Mouse (Mus musculus): ENCODE measurements around the gene Mchr1. TPM values are rescaled to one million over a fixed set of nuclear protein-coding genes. Genes with fewer than 3 reads are reported as not detected.

The Mchr1 gene
- polyA plus RNA-seq, 1 experiment = 0.18 TPM

DNA sequence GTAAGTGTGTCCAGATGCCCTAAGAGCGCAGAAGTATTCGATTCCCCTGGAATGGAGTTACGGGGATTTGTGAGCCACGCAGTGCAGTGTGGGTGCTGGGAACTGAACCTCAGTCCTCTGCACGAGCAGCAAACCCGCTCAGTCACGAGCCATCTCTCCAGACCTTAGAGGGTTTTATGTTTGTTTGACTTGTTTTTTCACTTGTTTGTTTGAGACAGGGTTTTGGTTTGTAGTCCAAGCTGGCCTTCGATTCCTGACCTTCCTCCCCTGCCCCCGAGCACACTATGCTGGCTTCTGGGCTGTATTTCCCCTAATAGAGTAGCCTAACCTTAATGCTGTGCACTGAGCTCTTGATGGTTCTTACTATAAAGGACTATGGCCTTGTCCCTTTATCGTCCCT lies 10.3 kb upstream of the Mchr1 start:
- 96% methylated on average over 10 of the region's 10 CpGs for WGBS
- no peak for TF ChIP-seq CTCF (IDR thresholded peaks at IDR 0.05; ENCODE audit: borderline replicate concordance, control insufficient read depth, extremely low read depth, insufficient read depth, low read length, poor library complexity)
- TF ChIP-seq POLR2A (IDR thresholded peaks at IDR 0.05; ENCODE audit: control insufficient read depth, extremely low read depth, insufficient read depth, low read length, poor library complexity) = no peak
- no peak for DNase-seq
- no peak overlapping the region for H3K4me3 ChIP-seq (ENCODE audit: control insufficient read depth, insufficient read depth, low read length)
- H3K4me1 ChIP-seq (replicated peaks; ENCODE audit: control insufficient read depth, insufficient read depth, low read length) = no peaks in the 10 kb centered on the region
- no peak overlapping the region for H3K27ac ChIP-seq (ENCODE audit: control insufficient read depth, insufficient read depth, low read length)
- H3K27me3 ChIP-seq (ENCODE audit: control insufficient read depth, insufficient read depth, low read length) = no peaks in the 10 kb centered on the region
- no peaks in the 10 kb centered on the region for H3K36me3 ChIP-seq (ENCODE audit: control insufficient read depth, insufficient read depth, low read length)

GRCm38 (mm10) chr15:81225732-81226131 lies 9.6 kb upstream of the Mchr1 start:
- DNase-seq = no peak
- WGBS = 86% methylated on average over 6 of the region's 6 CpGs
- no peaks in the 10 kb centered on the region for H3K27me3 ChIP-seq (ENCODE audit: control insufficient read depth, insufficient read depth, low read length)
- no peaks in the 10 kb centered on the region for H3K36me3 ChIP-seq (ENCODE audit: control insufficient read depth, insufficient read depth, low read length)
- no peaks in the 10 kb centered on the region for H3K4me1 ChIP-seq (replicated peaks; ENCODE audit: control insufficient read depth, insufficient read depth, low read length)
- no peak overlapping the region for H3K27ac ChIP-seq (ENCODE audit: control insufficient read depth, insufficient read depth, low read length)
- no peak for TF ChIP-seq CTCF (IDR thresholded peaks at IDR 0.05; ENCODE audit: borderline replicate concordance, control insufficient read depth, extremely low read depth, insufficient read depth, low read length, poor library complexity)
- TF ChIP-seq POLR2A (IDR thresholded peaks at IDR 0.05; ENCODE audit: control insufficient read depth, extremely low read depth, insufficient read depth, low read length, poor library complexity) = no peak
- no peak overlapping the region for H3K4me3 ChIP-seq (ENCODE audit: control insufficient read depth, insufficient read depth, low read length)

DNA sequence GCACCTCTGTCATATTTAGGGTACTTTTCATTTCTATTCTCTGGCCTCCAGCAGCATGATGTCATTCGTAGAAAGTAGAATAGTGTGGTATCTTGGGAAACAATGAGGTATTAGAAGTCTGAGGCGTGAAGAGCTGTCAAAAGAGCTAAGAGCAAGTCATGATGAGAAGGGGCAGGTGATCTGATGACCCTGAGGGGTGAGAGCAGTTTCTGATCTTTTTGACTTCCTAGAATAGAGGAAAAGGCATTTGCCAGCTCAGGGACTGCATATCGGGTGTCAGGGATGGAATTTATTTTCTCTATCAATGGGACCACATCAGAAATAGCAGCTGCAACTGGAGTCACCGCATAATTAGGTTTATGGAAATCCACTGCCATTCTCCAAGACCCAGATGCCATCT lies 8.5 kb upstream of the Mchr1 start:
- 86% methylated on average over 4 of the region's 4 CpGs for WGBS
- H3K27ac ChIP-seq (ENCODE audit: control insufficient read depth, insufficient read depth, low read length) = no peak overlapping the region
- DNase-seq = no peak
- H3K4me1 ChIP-seq (replicated peaks; ENCODE audit: control insufficient read depth, insufficient read depth, low read length) = no peaks in the 10 kb centered on the region
- no peaks in the 10 kb centered on the region for H3K27me3 ChIP-seq (ENCODE audit: control insufficient read depth, insufficient read depth, low read length)
- TF ChIP-seq POLR2A (IDR thresholded peaks at IDR 0.05; ENCODE audit: control insufficient read depth, extremely low read depth, insufficient read depth, low read length, poor library complexity) = no peak
- TF ChIP-seq CTCF (IDR thresholded peaks at IDR 0.05; ENCODE audit: borderline replicate concordance, control insufficient read depth, extremely low read depth, insufficient read depth, low read length, poor library complexity) = no peak
- H3K36me3 ChIP-seq (ENCODE audit: control insufficient read depth, insufficient read depth, low read length) = no peaks in the 10 kb centered on the region
- no peak overlapping the region for H3K4me3 ChIP-seq (ENCODE audit: control insufficient read depth, insufficient read depth, low read length)

DNA sequence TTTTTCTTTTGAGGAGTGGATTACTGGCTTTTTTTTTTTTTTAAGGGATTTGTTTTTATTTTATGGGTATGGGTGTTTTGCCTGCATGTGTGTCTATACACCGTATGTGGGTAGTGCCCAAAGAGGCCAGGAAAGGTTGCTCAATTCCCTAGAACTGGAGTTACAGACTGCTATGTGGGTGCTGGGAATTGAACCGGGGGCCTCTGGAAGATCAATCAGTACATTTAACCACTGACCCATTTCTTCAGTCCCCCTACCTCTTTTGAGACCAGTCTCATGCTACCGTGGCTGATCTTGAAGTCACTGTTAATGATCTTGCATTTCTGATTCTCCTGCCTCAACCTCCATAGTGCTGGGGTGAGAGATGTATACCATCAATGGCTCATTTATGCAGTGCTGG lies 8.0 kb upstream of the Mchr1 start:
- 95% methylated on average over 3 of the region's 3 CpGs for WGBS
- H3K27me3 ChIP-seq (ENCODE audit: control insufficient read depth, insufficient read depth, low read length) = no peaks in the 10 kb centered on the region
- no peaks in the 10 kb centered on the region for H3K4me1 ChIP-seq (replicated peaks; ENCODE audit: control insufficient read depth, insufficient read depth, low read length)
- no peak for TF ChIP-seq CTCF (IDR thresholded peaks at IDR 0.05; ENCODE audit: borderline replicate concordance, control insufficient read depth, extremely low read depth, insufficient read depth, low read length, poor library complexity)
- no peak for DNase-seq
- no peaks in the 10 kb centered on the region for H3K36me3 ChIP-seq (ENCODE audit: control insufficient read depth, insufficient read depth, low read length)
- H3K27ac ChIP-seq (ENCODE audit: control insufficient read depth, insufficient read depth, low read length) = no peak overlapping the region
- no peak overlapping the region for H3K4me3 ChIP-seq (ENCODE audit: control insufficient read depth, insufficient read depth, low read length)

GRCm38 (mm10) chr15:81228258-81228657 lies 7.0 kb upstream of the Mchr1 start:
- no peak for DNase-seq
- Histone ChIP-seq H3K36me3 (ENCODE audit: control insufficient read depth, insufficient read depth, low read length) (no peaks in the 10 kb centered on the region), H3K4me3 (ENCODE audit: control insufficient read depth, insufficient read depth, low read length) (no peak overlapping the region), H3K27ac (ENCODE audit: control insufficient read depth, insufficient read depth, low read length) (no peak overlapping the region), H3K27me3 (ENCODE audit: control insufficient read depth, insufficient read depth, low read length) (no peaks in the 10 kb centered on the region), H3K4me1 (replicated peaks; ENCODE audit: control insufficient read depth, insufficient read depth, low read length) (no peaks in the 10 kb centered on the region)
- no peak for TF ChIP-seq POLR2A (IDR thresholded peaks at IDR 0.05; ENCODE audit: control insufficient read depth, extremely low read depth, insufficient read depth, low read length, poor library complexity)
- TF ChIP-seq CTCF (IDR thresholded peaks at IDR 0.05; ENCODE audit: borderline replicate concordance, control insufficient read depth, extremely low read depth, insufficient read depth, low read length, poor library complexity) = no peak
- whole genome bisulfite sequencing = 94% methylated on average over 3 of the region's 3 CpGs

- no peak overlapping the region for H3K4me3 ChIP-seq (ENCODE audit: control insufficient read depth, insufficient read depth, low read length)
- no peaks in the 10 kb centered on the region for H3K36me3 ChIP-seq (ENCODE audit: control insufficient read depth, insufficient read depth, low read length)
- no peak overlapping the region for H3K27ac ChIP-seq (ENCODE audit: control insufficient read depth, insufficient read depth, low read length)
- H3K4me1 ChIP-seq (replicated peaks; ENCODE audit: control insufficient read depth, insufficient read depth, low read length) = no peaks in the 10 kb centered on the region
- 91% methylated on average over 3 of the region's 3 CpGs for WGBS
- H3K27me3 ChIP-seq (ENCODE audit: control insufficient read depth, insufficient read depth, low read length) = no peaks in the 10 kb centered on the region
- DNase-seq = no peak
- TF ChIP-seq CTCF (IDR thresholded peaks at IDR 0.05; ENCODE audit: borderline replicate concordance, control insufficient read depth, extremely low read depth, insufficient read depth, low read length, poor library complexity) (no peak), POLR2A (IDR thresholded peaks at IDR 0.05; ENCODE audit: control insufficient read depth, extremely low read depth, insufficient read depth, low read length, poor library complexity) (no peak)
Measured at GRCm38 (mm10) chr15:81229791-81230190, 5.5 kb upstream of the Mchr1 start.

DNA sequence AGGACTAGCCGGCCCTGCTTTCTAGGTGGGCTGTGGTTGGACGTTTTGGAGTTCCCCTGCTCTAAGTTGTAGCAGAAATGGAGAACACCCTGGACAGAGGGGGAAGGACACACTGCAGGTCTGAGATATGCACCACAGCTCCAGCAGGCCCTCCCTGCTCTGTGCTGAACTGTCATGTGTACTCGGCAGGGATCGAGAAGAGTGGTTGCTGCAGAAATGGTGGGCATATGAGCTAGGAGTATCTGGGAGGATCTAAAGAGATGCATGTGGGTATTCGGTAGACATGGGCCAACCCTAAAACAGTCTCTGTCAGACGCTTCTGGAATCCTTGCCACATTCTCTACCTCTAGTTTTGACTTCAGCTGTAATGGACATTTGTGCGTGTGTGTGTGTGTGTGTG lies 4.0 kb upstream of the Mchr1 start:
- no peak overlapping the region for H3K27ac ChIP-seq (ENCODE audit: control insufficient read depth, insufficient read depth, low read length)
- no peak for DNase-seq
- H3K27me3 ChIP-seq (ENCODE audit: control insufficient read depth, insufficient read depth, low read length) = no peaks in the 10 kb centered on the region; the same call in 1 of the 2 replicates
- TF ChIP-seq CTCF (IDR thresholded peaks at IDR 0.05; ENCODE audit: borderline replicate concordance, control insufficient read depth, extremely low read depth, insufficient read depth, low read length, poor library complexity) = no peak
- no peak for TF ChIP-seq POLR2A (IDR thresholded peaks at IDR 0.05; ENCODE audit: control insufficient read depth, extremely low read depth, insufficient read depth, low read length, poor library complexity)
- H3K4me3 ChIP-seq (ENCODE audit: control insufficient read depth, insufficient read depth, low read length) = no peak overlapping the region
- no peaks in the 10 kb centered on the region for H3K36me3 ChIP-seq (ENCODE audit: control insufficient read depth, insufficient read depth, low read length)
- no peaks in the 10 kb centered on the region for H3K4me1 ChIP-seq (replicated peaks; ENCODE audit: control insufficient read depth, insufficient read depth, low read length)
- 75% methylated on average over 7 of the region's 7 CpGs for WGBS

Measured in thymus, adult 2 months (tissue).